Mouse (Mus musculus) embryonic fibroblast, embryonic 13.5 days (primary cell): ENCODE data around the gene Cela3a.

Experiments
- CTCF ChIP-seq: IDR thresholded peaks from 2 replicates; pipeline ENCODE4 v1.5.1; 2011; ENCODE audit warnings: mild to moderate bottlenecking, control low read depth, low read length, moderate library complexity, borderline replicate concordance; ENCODE audit not compliant: insufficient read depth
- POLR2A ChIP-seq: IDR thresholded peaks from 2 replicates; pipeline ENCODE4 v1.6.1; 2011; ENCODE audit warnings: low read depth, mild to moderate bottlenecking, control low read depth, low read length, moderate library complexity

DNA sequence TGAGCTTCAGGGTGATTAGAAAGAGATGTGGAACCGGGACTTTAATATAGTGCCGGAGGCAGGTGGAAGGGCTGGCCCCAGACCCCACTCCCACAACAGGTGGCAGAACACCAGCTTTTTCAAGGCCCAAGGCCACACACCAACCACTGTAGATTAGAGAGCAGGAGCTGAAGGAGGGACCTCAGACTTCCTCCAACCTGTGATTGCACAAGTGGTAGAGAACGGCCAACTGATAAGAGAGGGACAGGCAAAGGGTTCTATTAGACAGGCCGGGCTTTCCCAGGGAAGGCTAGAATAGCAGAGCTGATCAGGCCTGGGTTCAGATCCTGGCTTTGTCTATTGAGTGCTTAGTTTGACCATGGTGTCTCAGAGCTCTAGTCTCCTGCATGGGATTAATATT lies 20.9 kb upstream of the Cela3a start, which contains the start of gene Cela3b:
- TF ChIP-seq CTCF, result no peak
- TF ChIP-seq POLR2A, result no peak
